In genomic region chr3:29980531-29980930, GRCm38 (mm10) we compare ENCODE assay signal across 8 mouse cellular contexts.
"Had no signal": no experiment of that assay in that cellular context is flagged by ENCODE, and none has a peak within 500 bp of the region (broad histone marks: within the 10 kb centered on the region; RNA-seq: fewer than 3 reads in every experiment).

No protein-coding gene starts in this region.

- H3K4me3 ChIP-seq: left cerebral cortex, adult 2 months; limb, embryonic 10.5 days; liver, embryonic 15.5 days; midbrain, embryonic 15.5 days; neural tube, embryonic 13.5 days had no signal

- H3K27ac ChIP-seq: left cerebral cortex, adult 2 months; limb, embryonic 10.5 days; liver, embryonic 15.5 days; midbrain, embryonic 15.5 days; neural tube, embryonic 13.5 days had no signal

- DNase-seq: kidney, postnatal 10 days; lung, adult 2 months; lung, postnatal 36 days had no signal

- ATAC-seq: midbrain, embryonic 15.5 days had no signal

- H3K4me1 ChIP-seq: limb, embryonic 10.5 days; liver, embryonic 15.5 days; midbrain, embryonic 15.5 days; neural tube, embryonic 13.5 days had no signal

- H3K27me3 ChIP-seq: liver, embryonic 15.5 days; midbrain, embryonic 15.5 days; neural tube, embryonic 13.5 days had no signal

- H3K36me3 ChIP-seq: liver, embryonic 15.5 days; midbrain, embryonic 15.5 days; neural tube, embryonic 13.5 days had no signal
